Mouse (Mus musculus) MEL (cell line): ENCODE results near the gene Cavin4.

ENCODE experiments used
- CTCF ChIP-seq, 3 experiments: IDR thresholded peaks in 2 of 3; conservative IDR thresholded peaks in 1 of 3; 2 replicates each; pipeline ENCODE4 v1.5.1; 2011 to 2012; ENCODE audit warnings: low read length in 3 of 3, low read depth in 2 of 3, mild to moderate bottlenecking in 2 of 3, improper control_type of control experiment in 1 of 3, inconsistent platforms in 1 of 3, mixed read lengths in 1 of 3, moderate library complexity in 1 of 3; ENCODE audit not compliant: control insufficient read depth in 1 of 3, insufficient read depth in 1 of 3, poor library complexity in 1 of 3, severe bottlenecking in 1 of 3
- MAX ChIP-seq: IDR thresholded peaks from 2 replicates; pipeline ENCODE4 v1.6.1; 2011; ENCODE audit warnings: low read length, improper control_type of control experiment
- RCOR1 ChIP-seq: IDR thresholded peaks from 2 replicates; pipeline ENCODE4 v1.6.1; 2012; ENCODE audit warnings: low read depth, mild to moderate bottlenecking, inconsistent platforms, low read length, improper control_type of control experiment

DNA sequence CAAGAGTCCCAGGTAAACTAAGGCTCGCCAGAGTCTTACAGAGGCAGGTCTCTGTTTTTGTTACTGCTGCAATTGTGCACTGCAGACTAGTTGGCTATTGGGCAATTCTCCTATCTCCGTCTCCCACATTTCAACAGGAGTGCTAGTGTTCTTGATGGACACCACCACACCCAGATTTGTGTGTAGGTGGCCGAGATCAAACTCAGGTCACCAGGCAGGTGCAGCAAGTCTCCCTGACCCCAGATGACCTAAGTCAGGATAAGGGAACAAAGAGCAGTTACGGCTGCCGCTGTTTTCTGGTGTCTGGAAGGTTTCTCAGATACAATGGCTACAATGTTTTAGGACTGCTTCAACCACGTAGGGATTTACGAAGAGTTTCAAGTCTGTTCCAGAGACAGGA, 16.9 kb downstream of the Cavin4 start:
- TF ChIP-seq CTCF (IDR thresholded peaks at IDR 0.05 in 2 of 3, conservative IDR thresholded peaks at IDR 0.05 in 1 of 3; ENCODE audit: control insufficient read depth in 1 of 3, insufficient read depth in 1 of 3, low read depth in 2 of 3, low read length in 3 of 3, poor library complexity in 1 of 3, severe bottlenecking in 1 of 3) = no peak
- no peak for TF ChIP-seq RCOR1
- no peak for TF ChIP-seq MAX
